Mouse (Mus musculus): Measurements from ENCODE around the gene Bcr. TPM values are rescaled to one million over a fixed set of nuclear protein-coding genes. Genes with fewer than 3 reads are reported as not detected.

The Bcr gene
- polyA plus RNA-seq, 1 experiment from 2014 or later = 11.5 TPM

GRCm38 (mm10) chr10:75070281-75070976, 10.0 kb downstream of the Bcr start:
- WGBS = 64% methylated on average over 11 of the region's 11 CpGs
- Histone ChIP-seq H3K36me3 (ENCODE audit: control insufficient read depth, insufficient read depth, low read length) (no peaks in the 10 kb centered on the region), H3K4me1 (ENCODE audit: control insufficient read depth, insufficient read depth, low read depth, low read length) (peaks cover 36% of the 10 kb centered on the region), H3K9me3 (ENCODE audit: control insufficient read depth, low read length) (no peaks in the 10 kb centered on the region), H3K27ac (ENCODE audit: low read depth, low read length) (no peak overlapping the region), H3K4me3 (ENCODE audit: low read length) (no peak overlapping the region), H3K9ac (ENCODE audit: low read depth, low read length) (no peak overlapping the region), H3K27me3 (replicated peaks; ENCODE audit: control insufficient read depth, insufficient read depth, low read length) (no peaks in the 10 kb centered on the region), H3K4me2 (ENCODE audit: low read length) (no peak overlapping the region)
- ATAC-seq = no peak

- Histone ChIP-seq H3K4me2 (ENCODE audit: low read length) (no peak overlapping the region), H3K27me3 (replicated peaks; ENCODE audit: control insufficient read depth, insufficient read depth, low read length) (no peaks in the 10 kb centered on the region), H3K27ac (ENCODE audit: low read depth, low read length) (no peak overlapping the region), H3K4me3 (ENCODE audit: low read length) (no peak overlapping the region), H3K9me3 (ENCODE audit: control insufficient read depth, low read length) (no peaks in the 10 kb centered on the region), H3K36me3 (ENCODE audit: control insufficient read depth, insufficient read depth, low read length) (no peaks in the 10 kb centered on the region), H3K9ac (ENCODE audit: low read depth, low read length) (no peak overlapping the region), H3K4me1 (ENCODE audit: control insufficient read depth, insufficient read depth, low read depth, low read length) (peaks cover 13% of the 10 kb centered on the region)
- 84% methylated on average over 5 of the region's 5 CpGs for WGBS
- ATAC-seq = no peak
Observed at GRCm38 (mm10) chr10:75075665-75076064, 15.3 kb downstream of the Bcr start.

DNA sequence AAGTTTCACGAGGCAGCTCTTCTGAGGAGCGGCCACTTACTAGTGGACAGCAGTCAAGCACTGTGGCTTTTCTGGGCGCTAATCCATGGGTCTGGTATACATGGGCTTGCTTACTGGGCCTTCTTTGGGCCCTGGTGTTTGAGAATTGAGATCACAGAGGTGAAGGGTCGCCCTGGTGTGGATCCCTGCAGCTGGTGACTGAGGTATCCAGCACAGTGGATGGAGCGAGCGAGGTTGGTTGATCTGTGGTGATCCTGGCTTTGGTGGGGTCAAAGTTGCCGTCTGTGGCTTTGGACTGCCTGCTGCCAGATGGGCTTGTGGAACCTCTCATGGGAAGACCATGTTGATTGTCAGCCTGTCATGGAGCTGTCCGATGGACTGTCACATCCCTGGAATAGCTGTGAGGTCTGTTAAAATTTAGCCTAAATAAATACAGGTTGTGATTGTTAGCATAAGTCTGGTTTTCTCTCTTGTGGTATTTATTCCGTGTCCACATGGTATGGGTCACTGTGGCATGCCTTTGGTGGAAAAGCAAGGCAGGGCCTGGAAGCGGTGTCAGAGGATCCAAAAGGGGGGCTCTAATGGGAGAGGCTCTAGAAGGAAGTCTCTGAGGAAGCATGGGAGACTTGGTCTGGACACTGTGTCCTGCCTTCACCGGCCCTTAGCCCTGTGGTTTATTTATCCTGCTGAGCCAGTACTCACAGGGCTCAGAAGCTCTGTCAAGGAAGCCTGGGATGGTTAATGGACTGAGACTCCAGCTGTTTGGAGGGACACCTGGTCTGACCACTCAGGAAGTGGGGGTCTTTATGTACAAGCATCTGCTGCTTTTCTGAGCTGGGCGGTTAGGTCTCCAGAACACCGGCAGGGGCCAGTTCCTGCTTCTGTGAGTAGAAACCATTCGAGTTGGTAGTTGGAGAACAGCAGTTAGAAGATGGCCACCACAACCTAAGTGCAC, 18.1 kb downstream of the Bcr start:
- 88% methylated on average over 14 of the region's 14 CpGs for WGBS
- no peak overlapping the region for H3K27ac ChIP-seq (ENCODE audit: low read depth, low read length)
- no peaks in the 10 kb centered on the region for H3K9me3 ChIP-seq (ENCODE audit: control insufficient read depth, low read length)
- peaks cover 6% of the 10 kb centered on the region for H3K4me1 ChIP-seq (ENCODE audit: control insufficient read depth, insufficient read depth, low read depth, low read length)
- H3K4me2 ChIP-seq (ENCODE audit: low read length) = no peak overlapping the region
- no peaks in the 10 kb centered on the region for H3K27me3 ChIP-seq (replicated peaks; ENCODE audit: control insufficient read depth, insufficient read depth, low read length)
- H3K4me3 ChIP-seq (ENCODE audit: low read length) = no peak overlapping the region
- no peak for ATAC-seq
- no peak overlapping the region for H3K9ac ChIP-seq (ENCODE audit: low read depth, low read length)
- no peaks in the 10 kb centered on the region for H3K36me3 ChIP-seq (ENCODE audit: control insufficient read depth, insufficient read depth, low read length)

GRCm38 (mm10) chr10:75085330-75085729, 24.9 kb downstream of the Bcr start:
- 86% methylated on average over 1 of the region's 1 CpGs for WGBS
- Histone ChIP-seq H3K4me3 (ENCODE audit: low read length) (no peak overlapping the region), H3K27me3 (replicated peaks; ENCODE audit: control insufficient read depth, insufficient read depth, low read length) (no peaks in the 10 kb centered on the region), H3K4me2 (ENCODE audit: low read length) (no peak overlapping the region), H3K27ac (ENCODE audit: low read depth, low read length) (no peak overlapping the region), H3K4me1 (ENCODE audit: control insufficient read depth, insufficient read depth, low read depth, low read length) (no peaks in the 10 kb centered on the region), H3K9me3 (ENCODE audit: control insufficient read depth, low read length) (no peaks in the 10 kb centered on the region), H3K36me3 (ENCODE audit: control insufficient read depth, insufficient read depth, low read length) (no peaks in the 10 kb centered on the region), H3K9ac (ENCODE audit: low read depth, low read length) (no peak overlapping the region)
- ATAC-seq = no peak

DNA sequence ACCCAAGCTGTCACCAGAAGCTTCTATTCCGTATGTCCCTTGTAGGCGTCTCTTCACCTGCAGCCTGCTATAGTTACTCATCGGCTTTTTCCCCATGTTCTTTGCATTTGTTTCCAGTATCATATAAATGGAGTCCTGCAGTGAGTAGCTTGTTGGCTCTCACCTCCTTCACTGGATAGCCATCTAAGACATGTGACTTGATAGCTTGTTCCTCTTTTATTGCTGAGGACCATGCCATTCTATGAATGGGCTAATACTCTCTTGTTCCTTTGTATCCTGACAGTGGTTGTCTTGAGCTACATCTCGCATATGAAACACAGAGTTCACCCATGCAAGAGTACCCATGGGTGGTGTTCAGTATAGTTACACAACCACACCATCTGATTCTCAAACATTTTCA, 28.1 kb downstream of the Bcr start:
- WGBS = 84% methylated on average over 4 of the region's 4 CpGs
- Histone ChIP-seq H3K4me1 (ENCODE audit: control insufficient read depth, insufficient read depth, low read depth, low read length) (peaks cover 8% of the 10 kb centered on the region), H3K9me3 (ENCODE audit: control insufficient read depth, low read length) (no peaks in the 10 kb centered on the region), H3K4me2 (ENCODE audit: low read length) (no peak overlapping the region), H3K27ac (ENCODE audit: low read depth, low read length) (no peak overlapping the region), H3K9ac (ENCODE audit: low read depth, low read length) (no peak overlapping the region), H3K27me3 (replicated peaks; ENCODE audit: control insufficient read depth, insufficient read depth, low read length) (no peaks in the 10 kb centered on the region), H3K36me3 (ENCODE audit: control insufficient read depth, insufficient read depth, low read length) (no peaks in the 10 kb centered on the region), H3K4me3 (ENCODE audit: low read length) (no peak overlapping the region)
- no peak for ATAC-seq

DNA sequence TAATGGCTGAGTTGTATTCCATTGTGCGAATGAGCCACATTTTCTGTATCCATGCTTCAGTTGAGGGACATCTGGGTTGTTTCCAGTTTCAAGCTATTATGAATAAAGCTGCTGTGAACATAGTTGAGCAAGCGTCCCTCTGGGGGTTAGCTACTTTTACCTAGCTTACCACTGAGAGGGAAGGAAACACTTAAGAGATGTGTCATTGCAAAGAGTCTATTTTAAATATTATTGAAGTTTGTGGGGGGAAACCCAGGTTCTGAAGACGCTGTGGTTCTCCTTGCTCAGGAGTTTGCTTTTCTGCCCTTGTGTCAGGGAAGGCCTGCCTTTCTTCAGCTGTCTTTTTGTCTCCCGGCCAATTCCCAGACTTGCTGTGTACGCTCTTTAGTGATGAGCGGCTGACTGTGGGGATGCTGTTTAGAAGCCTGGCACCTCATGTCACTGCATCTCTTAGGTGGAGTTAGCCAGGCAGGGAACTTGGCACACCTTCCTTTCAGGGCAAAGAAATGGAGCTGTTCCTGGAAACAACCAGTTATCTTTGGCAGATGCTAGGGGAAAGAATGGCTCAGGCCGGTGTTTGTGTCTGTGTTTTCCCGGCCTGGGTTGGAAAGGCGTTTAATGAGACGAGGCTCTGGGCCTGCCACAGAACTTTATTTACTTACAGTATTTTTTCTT, 31.2 kb downstream of the Bcr start:
- ATAC-seq = peak; percentile 52; the same call in 1 of the 2 replicates
- Histone ChIP-seq H3K4me2 (ENCODE audit: low read length) (no peak overlapping the region), H3K36me3 (ENCODE audit: control insufficient read depth, insufficient read depth, low read length) (no peaks in the 10 kb centered on the region), H3K4me1 (ENCODE audit: control insufficient read depth, insufficient read depth, low read depth, low read length) (peaks cover 12% of the 10 kb centered on the region), H3K9ac (ENCODE audit: low read depth, low read length) (no peak overlapping the region), H3K9me3 (ENCODE audit: control insufficient read depth, low read length) (no peaks in the 10 kb centered on the region), H3K27ac (ENCODE audit: low read depth, low read length) (no peak overlapping the region), H3K27me3 (replicated peaks; ENCODE audit: control insufficient read depth, insufficient read depth, low read length) (no peaks in the 10 kb centered on the region), H3K4me3 (ENCODE audit: low read length) (no peak overlapping the region)
- WGBS = 51% methylated on average over 10 of the region's 10 CpGs

DNA sequence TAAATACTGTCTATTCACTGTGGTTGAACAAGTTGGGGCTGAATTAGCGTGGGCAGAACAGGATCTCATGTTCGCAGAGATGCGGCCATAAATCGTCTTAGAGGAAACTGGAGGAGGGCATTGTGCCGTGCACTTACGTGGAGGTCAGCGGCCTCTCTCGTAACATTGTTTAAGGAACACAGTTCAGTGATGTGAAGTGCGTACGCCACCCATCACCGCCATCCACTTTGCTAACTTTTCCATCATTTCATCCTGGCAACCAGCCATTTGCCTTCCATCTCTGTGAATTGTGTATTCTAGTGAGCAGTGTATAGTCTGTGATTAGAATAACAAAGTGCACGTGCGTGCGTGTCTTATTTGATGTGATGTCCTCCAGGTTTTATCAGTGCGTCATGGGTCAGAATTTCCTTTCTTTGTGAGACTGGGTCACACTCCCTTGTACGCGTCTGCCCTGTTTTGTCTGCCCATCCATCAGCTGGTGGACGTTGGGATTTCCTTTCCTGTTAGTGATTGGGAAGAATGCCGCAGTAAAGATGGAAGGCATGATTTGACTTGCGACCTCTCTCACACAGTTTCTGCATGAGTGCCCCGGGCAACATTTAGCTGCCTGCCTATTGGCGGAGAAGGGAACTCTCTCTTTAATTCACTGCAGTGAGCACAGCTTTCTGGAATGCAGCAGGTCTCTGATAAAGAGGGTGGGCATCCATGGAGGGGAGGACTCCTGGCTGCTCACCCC, 33.0 kb downstream of the Bcr start:
- Histone ChIP-seq H3K36me3 (ENCODE audit: control insufficient read depth, insufficient read depth, low read length) (no peaks in the 10 kb centered on the region), H3K9me3 (ENCODE audit: control insufficient read depth, low read length) (no peaks in the 10 kb centered on the region), H3K4me3 (ENCODE audit: low read length) (no peak overlapping the region), H3K4me1 (ENCODE audit: control insufficient read depth, insufficient read depth, low read depth, low read length) (peaks cover 13% of the 10 kb centered on the region), H3K27me3 (replicated peaks; ENCODE audit: control insufficient read depth, insufficient read depth, low read length) (no peaks in the 10 kb centered on the region), H3K4me2 (ENCODE audit: low read length) (no peak overlapping the region), H3K9ac (ENCODE audit: low read depth, low read length) (no peak overlapping the region), H3K27ac (ENCODE audit: low read depth, low read length) (no peak overlapping the region)
- peak; percentile 21; the same call in 1 of the 2 replicates for ATAC-seq
- 26% methylated on average over 22 of the region's 22 CpGs for WGBS

- no peak for ATAC-seq
- WGBS = 100% methylated on average over 1 of the region's 1 CpGs
- Histone ChIP-seq H3K27ac (ENCODE audit: low read depth, low read length) (no peak overlapping the region), H3K4me3 (ENCODE audit: low read length) (no peak overlapping the region), H3K27me3 (replicated peaks; ENCODE audit: control insufficient read depth, insufficient read depth, low read length) (no peaks in the 10 kb centered on the region), H3K4me1 (ENCODE audit: control insufficient read depth, insufficient read depth, low read depth, low read length) (peaks cover 21% of the 10 kb centered on the region), H3K9ac (ENCODE audit: low read depth, low read length) (no peak overlapping the region), H3K4me2 (ENCODE audit: low read length) (no peak overlapping the region), H3K36me3 (ENCODE audit: control insufficient read depth, insufficient read depth, low read length) (no peaks in the 10 kb centered on the region), H3K9me3 (ENCODE audit: control insufficient read depth, low read length) (no peaks in the 10 kb centered on the region)
Observed at GRCm38 (mm10) chr10:75094338-75094737, 33.9 kb downstream of the Bcr start.
